Mouse (Mus musculus) CH12.LX (cell line): Measurements from ENCODE around the gene Ap1m1. TPM values are rescaled to one million over a fixed set of nuclear protein-coding genes. Genes with fewer than 3 reads are reported as not detected.

Source experiments
- DNase-seq: peaks from one replicate; pipeline ENCODE4 v3.0.0-alpha.2; 2013; ENCODE audit errors: extremely low read depth
- H3K27ac ChIP-seq: 2 replicates; pipeline ENCODE4 v1.5.1; 2012; ENCODE audit warnings: low read depth, mild to moderate bottlenecking, control low read depth, moderate library complexity; ENCODE audit not compliant: insufficient read depth
- H3K27me3 ChIP-seq: replicated peaks from 2 replicates; pipeline ENCODE3; 2012; ENCODE audit warnings: inconsistent platforms
- H3K36me3 ChIP-seq, 2 experiments: replicated peaks in 1 of 2; 2 replicates each; pipeline versions ENCODE3 to v1.6.1; 2012; ENCODE audit warnings: inconsistent platforms in 1 of 2, low read length in 1 of 2, mild to moderate bottlenecking in 1 of 2, mixed read lengths in 1 of 2, moderate library complexity in 1 of 2; ENCODE audit not compliant: control insufficient read depth in 1 of 2, insufficient read depth in 1 of 2
- H3K4me1 ChIP-seq, 2 experiments: 2 replicates each; pipeline ENCODE4 v1.6.1; 2012; ENCODE audit warnings: inconsistent platforms in 1 of 2, moderate library complexity in 1 of 2; ENCODE audit not compliant: insufficient read depth in 2 of 2, control insufficient read depth in 1 of 2
- H3K4me2 ChIP-seq: 2 replicates; pipeline ENCODE4 v1.6.1; 2012; ENCODE audit warnings: low read depth, mild to moderate bottlenecking, control low read depth; ENCODE audit not compliant: poor library complexity, insufficient read depth, severe bottlenecking
- H3K4me3 ChIP-seq, 3 experiments: fragments of 150-350 bp in 1 of 3; sonication (generic) in 1 of 3; replicated peaks in 1 of 3; 2 replicates each; pipeline versions ENCODE3 to v1.5.1; 2011 to 2012; ENCODE audit warnings: low read depth in 2 of 3, low read length in 2 of 3, mild to moderate bottlenecking in 2 of 3, moderate library complexity in 2 of 3, control low read depth in 1 of 3, improper control_type of control experiment in 1 of 3, inconsistent platforms in 1 of 3, mixed read lengths in 1 of 3; ENCODE audit not compliant: poor library complexity in 1 of 3
- H3K79me2 ChIP-seq: replicated peaks from 2 replicates; pipeline ENCODE4 v1.6.1; 2012; ENCODE audit warnings: mild to moderate bottlenecking, moderate library complexity; ENCODE audit not compliant: control insufficient read depth, poor library complexity, insufficient read depth, severe bottlenecking; ENCODE audit errors: extremely low read depth
- H3K9ac ChIP-seq: 2 replicates; pipeline ENCODE4 v1.6.1; 2012; ENCODE audit warnings: low read depth, mild to moderate bottlenecking, control low read depth, moderate library complexity; ENCODE audit not compliant: insufficient read depth
- H3K9me3 ChIP-seq: replicated peaks from 2 replicates; pipeline ENCODE3; 2012; ENCODE audit warnings: low read length, inconsistent platforms, mixed read lengths
- CTCF ChIP-seq, 2 experiments: IDR thresholded peaks in 1 of 2; conservative IDR thresholded peaks in 1 of 2; 2 replicates each; pipeline ENCODE4 v1.5.1; 2011 to 2012; ENCODE audit warnings: low read depth in 2 of 2, low read length in 2 of 2, improper control_type of control experiment in 1 of 2, inconsistent platforms in 1 of 2, mild to moderate bottlenecking in 1 of 2, moderate library complexity in 1 of 2
- ELF1 ChIP-seq: IDR thresholded peaks from 2 replicates; pipeline ENCODE4 v1.6.1; 2014; ENCODE audit warnings: low read depth, mild to moderate bottlenecking, inconsistent platforms, low read length, improper control_type of control experiment
- GABPA ChIP-seq: IDR thresholded peaks from 2 replicates; pipeline ENCODE4 v1.6.1; 2012; ENCODE audit warnings: low read depth, low read length, improper control_type of control experiment, inconsistent platforms; ENCODE audit not compliant: insufficient replicate concordance
- HCFC1 ChIP-seq: IDR thresholded peaks from 2 replicates; pipeline ENCODE4 v1.6.1; 2012; ENCODE audit warnings: low read depth, mild to moderate bottlenecking, inconsistent platforms, low read length, improper control_type of control experiment
- IRF4 ChIP-seq: IDR thresholded peaks from 2 replicates; pipeline ENCODE4 v1.6.1; 2014; ENCODE audit warnings: low read depth, mild to moderate bottlenecking, inconsistent platforms, low read length, improper control_type of control experiment
- JUN ChIP-seq: IDR thresholded peaks from 2 replicates; pipeline ENCODE4 v1.6.1; 2011; ENCODE audit warnings: low read depth, mild to moderate bottlenecking, low read length, improper control_type of control experiment, moderate library complexity; ENCODE audit not compliant: insufficient read depth
- JUND ChIP-seq: conservative IDR thresholded peaks from 2 replicates; pipeline ENCODE4 v1.6.1; 2011; ENCODE audit warnings: low read depth, low read length, improper control_type of control experiment
- MAX ChIP-seq: IDR thresholded peaks from 2 replicates; pipeline ENCODE4 v1.6.1; 2011; ENCODE audit warnings: low read length, improper control_type of control experiment
- MAZ ChIP-seq: IDR thresholded peaks from 2 replicates; pipeline ENCODE4 v1.6.1; 2012; ENCODE audit warnings: low read depth, mild to moderate bottlenecking, inconsistent platforms, low read length, improper control_type of control experiment, moderate library complexity
- MXI1 ChIP-seq: IDR thresholded peaks from 2 replicates; pipeline ENCODE4 v1.6.1; 2011; ENCODE audit warnings: mild to moderate bottlenecking, low read depth, low read length, improper control_type of control experiment
- NELFE ChIP-seq: IDR thresholded peaks from 2 replicates; pipeline ENCODE4 v1.6.1; 2011; ENCODE audit warnings: low read depth, low read length, improper control_type of control experiment
- RAD21 ChIP-seq: IDR thresholded peaks from 2 replicates; pipeline ENCODE4 v1.6.1; 2011; ENCODE audit warnings: low read depth, mild to moderate bottlenecking, low read length, improper control_type of control experiment, moderate library complexity
- RCOR1 ChIP-seq: conservative IDR thresholded peaks from 2 replicates; pipeline ENCODE4 v1.6.1; 2012; ENCODE audit warnings: low read depth, mild to moderate bottlenecking, inconsistent platforms, low read length, improper control_type of control experiment
- SIN3A ChIP-seq: IDR thresholded peaks from 2 replicates; pipeline ENCODE4 v1.6.1; 2012; ENCODE audit warnings: low read length, improper control_type of control experiment, inconsistent platforms
- SMC3 ChIP-seq: IDR thresholded peaks from 2 replicates; pipeline ENCODE4 v1.6.1; 2011; ENCODE audit warnings: low read depth, low read length, improper control_type of control experiment
- USF1 ChIP-seq: IDR thresholded peaks from 2 replicates; pipeline ENCODE4 v1.6.1; 2014; ENCODE audit warnings: low read depth, mild to moderate bottlenecking, inconsistent platforms, low read length, improper control_type of control experiment
- USF2 ChIP-seq: conservative IDR thresholded peaks from 2 replicates; pipeline ENCODE4 v1.6.1; 2011; ENCODE audit warnings: low read depth, low read length, improper control_type of control experiment
- dilution Hi-C: fragments of 300-500 bp; cut with MboI; formaldehyde crosslinking; loops from 2 replicates; pipeline ENCODE4 v1.14.3; 2020; ENCODE audit warnings: low sequenced_read_pairs; ENCODE audit not compliant: extremely low pct_unique_long_range_greater_than_20kb, extremely low pct_ligation_motif_present
- in situ Hi-C: fragments of 300-500 bp; cut with MboI; formaldehyde crosslinking; loops from 3 replicates; pipeline ENCODE4 v1.14.3; 2019; ENCODE audit warnings: low sequenced_read_pairs, low pct_ligation_motif_present, low pct_unique_long_range_greater_than_20kb, mixed read lengths
- polyA plus RNA-seq: library from polyadenylated mRNA; unstranded; fragments of >175 nt; gene quantifications from 2 replicates; pipeline ENCODE4 v1.2.1, GENCODE M21; 2012; ENCODE audit warnings: low read depth; ENCODE audit not compliant: insufficient read length
- total RNA-seq, 2 experiments: library from RNA; depleted of rRNA; stranded (reverse); fragments of 300-350 nt in 1 of 2; fragments of >200 nt in 1 of 2; gene quantifications; 2 replicates each; pipeline ENCODE4 v1.2.3; 2012 to 2014

Ap1m1 gene
- total and polyA plus RNA-seq, 3 experiments = 20.1 to 86.1 (median 30.3) TPM

DNA sequence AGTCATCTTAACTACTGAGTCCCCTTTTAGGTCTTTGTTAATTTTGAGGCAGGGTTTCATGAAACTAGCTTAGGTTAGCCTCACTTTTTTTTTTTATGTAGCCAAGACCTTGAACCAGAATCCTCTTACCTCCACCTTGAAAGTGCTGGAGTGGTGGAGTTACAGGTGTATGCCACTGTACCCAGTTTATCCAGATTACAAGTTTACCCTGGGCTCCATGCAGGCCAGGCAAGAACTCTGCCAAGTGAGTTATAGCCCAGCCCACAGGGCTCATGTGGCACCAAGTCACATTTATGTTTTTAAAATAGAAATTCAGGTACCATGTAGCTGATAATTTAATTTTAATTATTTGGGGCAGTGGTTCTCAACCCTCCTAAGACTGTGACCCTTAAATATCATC lies 21.6 kb downstream of the Ap1m1 start:
- H3K79me2 ChIP-seq = no peaks in the 10 kb centered on the region
- dilution Hi-C loops = no loop called here
- H3K27me3 ChIP-seq = no peaks in the 10 kb centered on the region
- in situ Hi-C loops = no loop called here
- H3K36me3 ChIP-seq = peaks cover 7 to 18% of the 10 kb centered on the region in 2 experiments
- H3K9me3 ChIP-seq = no peaks in the 10 kb centered on the region
- H3K4me2 ChIP-seq = no peak overlapping the region
- peaks cover 6 to 39% of the 10 kb centered on the region in 2 experiments; a peak in 3 of 4 replicates for H3K4me1 ChIP-seq
- H3K27ac ChIP-seq = no peak overlapping the region
- TF ChIP-seq IRF4 (no peak), JUN (no peak), GABPA (no peak), RAD21 (no peak), HCFC1 (no peak), USF1 (no peak), MXI1 (no peak), ELF1 (no peak), MAX (no peak), RCOR1 (no peak), JUND (no peak), USF2 (no peak), NELFE (no peak), MAZ (no peak)
- no peak for DNase-seq
- H3K4me3 ChIP-seq = no peak overlapping the region
- H3K9ac ChIP-seq = no peak overlapping the region

DNA sequence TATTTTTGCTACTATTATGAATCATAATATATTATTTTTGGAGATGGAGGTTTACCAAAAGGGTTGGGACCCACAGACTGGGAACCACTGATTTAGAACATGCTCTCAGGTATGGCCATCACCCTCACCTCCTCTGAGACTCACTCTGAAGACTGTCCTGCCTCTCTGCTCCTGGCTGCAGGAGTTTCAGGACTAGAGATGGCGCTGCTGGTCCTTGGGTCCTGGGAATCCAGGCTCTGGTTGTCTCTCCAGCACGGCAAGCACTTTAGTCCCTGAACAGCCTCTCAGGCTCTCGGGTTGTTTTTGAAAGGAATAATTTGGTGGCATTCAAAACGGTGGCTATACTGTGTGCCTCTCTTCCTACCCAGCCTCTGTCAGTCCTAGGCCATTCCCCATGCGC lies 22.1 kb downstream of the Ap1m1 start:
- Histone ChIP-seq H3K4me3 (no peak overlapping the region), H3K9ac (no peak overlapping the region), H3K9me3 (no peaks in the 10 kb centered on the region)
- dilution Hi-C loops (no loop called here), in situ Hi-C loops (no loop called here)
- TF ChIP-seq RAD21 (peak; percentile 51), CTCF (conservative IDR thresholded peaks at IDR 0.05 in 1 of 2, IDR thresholded peaks at IDR 0.05 in 1 of 2; ENCODE audit: low read depth in 2 of 2, low read length in 2 of 2) (peak in 1 of 2 experiments; percentile 57; a peak in 2 of 4 replicates), SMC3 (peak; percentile 61), SIN3A (no peak)
- TF ChIP-seq, all 38 proteins: peak for 3
- Histone ChIP-seq H3K4me2 (no peak overlapping the region), H3K27ac (no peak overlapping the region), H3K36me3 (peaks cover 5 to 14% of the 10 kb centered on the region in 2 experiments), H3K4me1 (peaks cover 6 to 39% of the 10 kb centered on the region in 2 experiments; a peak in 3 of 4 replicates), H3K27me3 (no peaks in the 10 kb centered on the region), H3K79me2 (no peaks in the 10 kb centered on the region)
- no peak for DNase-seq
